Mouse (Mus musculus): ENCODE measurements around the gene Ddx5.

- TF ChIP-seq CTCF (IDR thresholded peaks at IDR 0.05; ENCODE audit: extremely low read depth, insufficient read length, insufficient replicate concordance, low read depth, low read length): no peak
- no peak for TF ChIP-seq POLR2A (IDR thresholded peaks at IDR 0.05; ENCODE audit: low read depth, low read length)
These were observed 26.2 kb downstream of the Ddx5 start for GRCm38 (mm10) chr11:106762800-106763185.

Data from small intestine, adult 2 months (tissue).